Mouse (Mus musculus) layer of hippocampus, adult 9-11 months (tissue): ENCODE measurements around the gene Pef1.

Source experiments
- DNase-seq: peaks from one replicate; pipeline ENCODE4 v3.0.0; 2022

Gene Pef1

DNA sequence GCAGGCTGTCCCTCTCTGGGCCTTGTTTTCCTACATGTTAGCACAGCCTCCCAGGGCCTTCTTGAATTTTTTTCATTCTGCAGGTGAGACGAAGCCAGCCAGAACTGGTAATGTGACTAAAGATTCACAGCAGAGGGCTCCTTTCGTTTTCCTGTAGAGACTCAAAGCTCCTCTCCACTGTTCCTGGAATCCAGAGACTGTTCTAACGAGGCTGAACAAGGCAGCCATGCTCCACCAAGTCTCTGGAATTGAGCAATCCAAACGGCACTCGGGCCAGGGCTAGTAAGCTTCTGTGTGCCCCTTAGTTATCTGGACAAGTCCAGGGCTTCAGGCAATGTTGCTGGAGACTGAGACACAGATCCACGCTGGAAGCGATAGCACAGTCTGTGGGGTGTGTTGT is 75.2 kb downstream of the Pef1 start:
- DNase-seq: no peak
